Mouse (Mus musculus) bone marrow macrophage, adult 2 months (primary cell): ENCODE measurements around the gene Zcchc9.

Experiments used
- CTCF ChIP-seq: IDR thresholded peaks from 2 replicates; pipeline ENCODE4 v1.5.1; 2012; ENCODE audit warnings: low read depth, mild to moderate bottlenecking, low read length, moderate library complexity
- POLR2A ChIP-seq: IDR thresholded peaks from 2 replicates; pipeline ENCODE4 v1.6.1; 2012; ENCODE audit warnings: mild to moderate bottlenecking, low read depth, low read length, borderline replicate concordance

GRCm38 (mm10) chr13:91801726-91802125 lies 5.8 kb downstream of the Zcchc9 start:
- no peak for TF ChIP-seq POLR2A
- no peak for TF ChIP-seq CTCF
